Mouse (Mus musculus) ES-E14 (cell line): ENCODE data around the gene Fbn1.

ENCODE experiments used
- HCFC1 ChIP-seq: IDR thresholded peaks from 2 replicates; pipeline ENCODE4 v1.6.1; 2012; ENCODE audit warnings: low read length, inconsistent platforms, borderline replicate concordance; ENCODE audit not compliant: insufficient read depth
- ZC3H11A ChIP-seq: IDR thresholded peaks from 2 replicates; pipeline ENCODE4 v1.6.1; 2012; ENCODE audit warnings: low read depth, mild to moderate bottlenecking, inconsistent platforms, low read length, borderline replicate concordance
- ZNF384 ChIP-seq: IDR thresholded peaks from 2 replicates; pipeline ENCODE4 v1.6.1; 2012; ENCODE audit warnings: low read depth, low read length, inconsistent platforms

DNA sequence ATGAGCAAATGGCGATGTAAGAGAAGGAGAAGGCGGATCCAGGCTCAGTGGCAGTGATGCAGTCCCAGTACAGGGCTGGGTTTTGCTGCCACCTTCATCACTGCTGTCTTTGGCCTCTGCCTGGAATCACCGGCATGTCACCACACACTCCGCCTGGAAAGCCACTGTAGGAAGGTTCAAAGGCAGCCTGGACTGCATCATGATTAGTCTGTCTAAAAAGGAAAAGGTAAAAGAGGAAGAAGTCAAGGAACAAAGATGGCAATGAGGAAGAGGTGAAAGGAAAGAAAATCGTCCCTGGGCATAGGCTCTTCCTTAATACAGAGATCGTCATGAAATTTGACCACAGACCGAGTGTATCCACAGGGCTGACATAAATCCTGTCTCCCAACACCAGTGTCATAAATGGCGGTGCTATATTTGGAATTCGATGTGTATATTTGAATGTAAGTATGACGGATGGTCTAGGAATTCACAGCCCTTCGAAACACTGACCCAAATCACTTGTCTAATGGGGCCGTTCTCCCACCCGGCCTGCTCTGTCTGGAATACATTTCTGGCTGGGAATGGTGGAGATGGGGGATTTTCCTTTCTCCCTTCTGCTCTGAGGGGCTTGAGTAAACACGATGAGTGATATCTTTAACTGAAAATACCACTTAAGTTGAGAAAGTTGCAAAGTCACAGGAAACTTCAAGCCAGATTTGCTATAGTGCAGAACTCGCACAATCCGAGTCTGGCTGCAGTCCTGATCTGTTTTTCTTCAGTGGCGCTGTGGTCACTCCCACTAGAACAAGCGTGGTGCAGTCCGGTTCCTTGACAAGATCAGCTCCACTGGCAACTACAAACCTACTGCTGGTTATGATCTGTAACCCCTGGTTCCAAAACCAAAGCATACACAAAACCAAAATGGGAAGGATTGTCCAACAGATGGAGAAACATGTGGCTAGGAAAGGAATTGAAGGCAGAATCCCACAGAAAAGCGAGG, 12.7 kb downstream of the Fbn1 start:
- TF ChIP-seq HCFC1 (no peak), ZC3H11A (no peak), ZNF384 (no peak)
